In the genomic region with DNA sequence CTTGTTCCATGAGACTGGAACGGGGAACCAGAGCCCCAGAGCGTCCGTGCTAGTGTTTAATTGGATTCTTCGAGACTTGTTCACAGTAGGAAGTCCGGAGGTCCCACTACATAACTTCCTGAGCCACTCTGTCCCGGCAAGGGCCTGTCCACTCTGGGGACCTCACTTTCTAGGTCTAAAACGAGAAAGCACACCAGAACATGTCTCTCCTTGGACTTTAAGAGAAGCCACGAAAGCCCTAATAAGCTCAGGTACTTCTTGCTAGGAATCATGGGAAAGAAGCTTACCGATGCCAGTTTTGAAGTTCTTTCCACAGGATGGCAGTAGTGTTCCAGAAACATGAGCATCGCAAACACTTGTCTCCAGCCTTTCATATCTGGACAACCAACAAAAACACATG, we compare ENCODE assay signal across 9 mouse cellular contexts.
DNase-seq lines count a peak whose midpoint lies in the region; ATAC-seq lines count a peak whose summit lies in the region.
"Had no signal": no experiment of that assay in that cellular context is flagged by ENCODE, and none has a peak within 500 bp of the region (broad histone marks: within the 10 kb centered on the region; RNA-seq: fewer than 3 reads in every experiment).

No protein-coding gene starts in this region.

- no peaks in the 10 kb centered on the region for H3K4me1 ChIP-seq in hindbrain, embryonic 10.5 days (replicated peaks)
- no peaks in the 10 kb centered on the region for H3K4me1 ChIP-seq in liver, embryonic 11.5 days (replicated peaks; ENCODE audit: control insufficient read depth, insufficient read depth, low read length)
- no peaks in the 10 kb centered on the region for H3K4me1 ChIP-seq in neural tube, embryonic 14.5 days (ENCODE audit: control insufficient read depth, insufficient read depth, low read length)

- peak overlapping the region; percentile 46 for H3K4me2 ChIP-seq in liver, embryonic 11.5 days
- H3K4me2 ChIP-seq in neural tube, embryonic 14.5 days (ENCODE audit: low read depth, low read length) = peak overlapping the region; percentile 31; the same call in 1 of the 2 replicates

- H3K9ac ChIP-seq in liver, embryonic 11.5 days (ENCODE audit: low read depth, low read length) = no peak overlapping the region; the same call in 1 of the 2 replicates
- H3K9ac ChIP-seq in neural tube, embryonic 14.5 days (replicated peaks; ENCODE audit: low read depth, low read length) = no peak overlapping the region

- 66% methylated on average over 10 of the region's 10 CpGs for WGBS in hindbrain, embryonic 10.5 days
- 55% methylated on average over 10 of the region's 10 CpGs for WGBS in liver, embryonic 11.5 days
- 65% methylated on average over 10 of the region's 10 CpGs for WGBS in neural tube, embryonic 14.5 days

- H3K27me3 ChIP-seq in hindbrain, embryonic 10.5 days (ENCODE audit: insufficient read depth, poor library complexity, severe bottlenecking) = no peaks in the 10 kb centered on the region
- H3K27me3 ChIP-seq in liver, embryonic 11.5 days (replicated peaks; ENCODE audit: control insufficient read depth, insufficient read depth, low read length) = no peaks in the 10 kb centered on the region
- H3K27me3 ChIP-seq in neural tube, embryonic 14.5 days (ENCODE audit: control insufficient read depth, insufficient read depth, low read length) = no peaks in the 10 kb centered on the region

- H3K9me3 ChIP-seq in hindbrain, embryonic 10.5 days = no peaks in the 10 kb centered on the region
- H3K9me3 ChIP-seq in liver, embryonic 11.5 days (ENCODE audit: control insufficient read depth, low read length) = no peaks in the 10 kb centered on the region
- no peaks in the 10 kb centered on the region for H3K9me3 ChIP-seq in neural tube, embryonic 14.5 days (ENCODE audit: control insufficient read depth, low read length)
- H3K9me3 ChIP-seq: G1E had no signal

- peak; percentile 58 for DNase-seq in cerebellum, adult 8-10 months
- DNase-seq in 416B (ENCODE audit: low read depth) = peak; percentile 59
- DNase-seq in embryo, embryonic 11 days = peak; percentile 13
- DNase-seq in hindbrain, embryonic 10.5 days (ENCODE audit: low spot score) = no peak
- peak; percentile 33 for DNase-seq in liver, embryonic 11.5 days (ENCODE audit: low spot score)
- no peak for DNase-seq in spleen, adult 18-20 months

- ATAC-seq in cerebellum, adult (ENCODE audit: insufficient number of reproducible peaks, low FRiP score, low TSS enrichment) = no peak
- no peak for ATAC-seq in liver, embryonic 11.5 days (replicated peaks; ENCODE audit: low FRiP score)
- peak; percentile 58; the same call in 1 of the 2 replicates for ATAC-seq in neural tube, embryonic 14.5 days (ENCODE audit: low read depth)

- H3K27ac ChIP-seq in hindbrain, embryonic 10.5 days = no peak overlapping the region
- no peak overlapping the region for H3K27ac ChIP-seq in liver, embryonic 11.5 days (ENCODE audit: low read depth, low read length)
- H3K27ac ChIP-seq in neural tube, embryonic 14.5 days (ENCODE audit: low read depth, low read length) = no peak overlapping the region

- H3K36me3 ChIP-seq in hindbrain, embryonic 10.5 days = no peaks in the 10 kb centered on the region
- H3K36me3 ChIP-seq in liver, embryonic 11.5 days (ENCODE audit: control insufficient read depth, insufficient read depth, low read length) = no peaks in the 10 kb centered on the region
- H3K36me3 ChIP-seq in neural tube, embryonic 14.5 days (ENCODE audit: control insufficient read depth, insufficient read depth, low read length) = no peaks in the 10 kb centered on the region

- H3K4me3 ChIP-seq in hindbrain, embryonic 10.5 days = peak overlapping the region; percentile 36
- peak overlapping the region; percentile 28 for H3K4me3 ChIP-seq in liver, embryonic 11.5 days (ENCODE audit: low read depth, low read length)
- H3K4me3 ChIP-seq in neural tube, embryonic 14.5 days (ENCODE audit: low read depth, low read length) = peak overlapping the region; percentile 30

Comparison
In these comparisons a context has a peak if more than half of its experiments do, and no peak if none do; other contexts are left out.
1. DNase-seq: peak in cerebellum, adult 8-10 months (single experiment), 416B (single experiment), embryo, embryonic 11 days (single experiment) and liver, embryonic 11.5 days (single experiment); none in hindbrain, embryonic 10.5 days (single experiment) and spleen, adult 18-20 months (0 of 2).
2. Peak in every context shown above with its lines, with median percentiles within 50 percentile points of each other: H3K4me3 ChIP-seq.